Mouse (Mus musculus): Measurements from ENCODE around the gene Psma3. TPM values are rescaled to one million over a fixed set of nuclear protein-coding genes. Genes with fewer than 3 reads are reported as not detected.
A peak's percentile ranks its signal among the peaks of the same experiment; 100 is the strongest.

Gene Psma3
- total RNA-seq (2012; rRNA removed) = 304 and 348 TPM in 2 replicates
- 100 to 1,000 TPM in 1 of 2 experiments, not detected in 1; 295 TPM for polyA plus RNA-seq (2012; ENCODE audit: insufficient read depth in 1 of 2, insufficient read length in 2 of 2, low read depth in 1 of 2, low replicate concordance in 2 of 2, missing spikeins in 1 of 2)

DNA sequence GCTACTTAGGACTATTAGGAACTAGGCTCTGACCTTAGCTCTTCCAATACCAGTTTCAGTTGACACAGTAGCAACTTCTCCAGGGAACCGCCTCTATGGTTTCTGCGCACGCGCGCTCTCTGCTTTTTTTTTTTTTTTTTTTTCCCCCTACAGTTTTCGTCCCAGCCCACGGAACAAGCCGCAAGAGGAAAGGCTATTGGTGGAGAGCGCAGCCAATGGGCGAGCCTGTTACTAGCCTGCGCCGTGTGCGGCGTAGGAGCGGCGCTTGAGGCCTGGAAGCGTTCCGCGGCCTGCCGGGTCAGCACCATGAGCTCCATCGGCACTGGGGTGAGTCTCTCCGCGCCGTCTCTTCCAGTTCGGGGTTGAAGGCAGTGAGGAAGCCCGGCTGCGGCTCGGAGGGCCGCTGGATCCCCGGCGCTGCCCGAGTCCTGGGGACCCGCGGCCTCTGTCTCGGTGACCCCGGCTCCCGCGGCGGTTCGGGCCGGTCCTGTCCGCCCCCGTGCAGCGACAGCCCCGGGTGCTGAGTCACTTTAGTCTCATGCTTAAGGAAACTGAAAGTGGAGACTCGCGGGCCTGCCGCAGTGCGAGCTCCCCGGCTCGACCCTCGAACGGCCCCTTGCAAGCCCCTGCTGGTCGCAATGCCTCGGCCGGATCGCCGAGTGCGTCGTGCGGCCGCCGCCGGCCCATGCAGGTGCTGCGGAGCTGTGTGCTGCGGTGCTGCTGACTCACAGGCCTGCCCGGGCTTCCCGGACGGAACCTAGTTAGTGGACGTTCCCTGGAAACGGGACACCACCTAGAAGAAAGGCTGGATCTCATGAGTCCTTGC is at the start of gene Psma3:
Gene Psma3, plus strand, starts transcription at position 181 of the 826 bp plus-strand sequence.
- H3K27me3 ChIP-seq (ENCODE audit: control insufficient read depth in 1 of 2, insufficient read depth in 2 of 2, low read length in 2 of 2) = no peaks in the 10 kb centered on the region
- TF ChIP-seq TCF12 (IDR thresholded peaks at IDR 0.05; ENCODE audit: low read depth, low read length) (peak; percentile 39; the same call in 1 of the 2 replicates), ETS1 (IDR thresholded peaks at IDR 0.05; ENCODE audit: low read depth, low read length) (no peak), MAFK (IDR thresholded peaks at IDR 0.05; ENCODE audit: borderline replicate concordance, low read depth, low read length) (no peak), MAZ (IDR thresholded peaks at IDR 0.05; ENCODE audit: low read depth, low read length) (no peak), HCFC1 (IDR thresholded peaks at IDR 0.05; ENCODE audit: low read depth, low read length) (peak; percentile 86), SIN3A (IDR thresholded peaks at IDR 0.05; ENCODE audit: low read length) (peak; percentile 77; the same call in 1 of the 2 replicates), POLR2A (IDR thresholded peaks at IDR 0.05; ENCODE audit: control insufficient read depth in 1 of 2, insufficient read depth in 1 of 2, low read depth in 1 of 2, low read length in 2 of 2, poor library complexity in 1 of 2) (peak; percentile 77 to 95), TBP (IDR thresholded peaks at IDR 0.05; ENCODE audit: low read depth, low read length) (peak; percentile 54; the same call in 1 of the 2 replicates), USF2 (IDR thresholded peaks at IDR 0.05; ENCODE audit: borderline replicate concordance in 1 of 2, insufficient read depth in 1 of 2, low read depth in 1 of 2, low read length in 2 of 2) (no peak), NELFE (IDR thresholded peaks at IDR 0.05; ENCODE audit: low read depth, low read length) (peak; percentile 82), NRF1 (IDR thresholded peaks at IDR 0.05; ENCODE audit: insufficient read depth, low read depth, low read length, poor library complexity, severe bottlenecking) (peak; percentile 72), MXI1 (IDR thresholded peaks at IDR 0.05; ENCODE audit: low read depth, low read length) (peak; percentile 57), ZMIZ1 (IDR thresholded peaks at IDR 0.05; ENCODE audit: low read depth, low read length) (peak; percentile 78), MYC (IDR thresholded peaks at IDR 0.05; ENCODE audit: low read depth, low read length) (peak; percentile 69; the same call in 1 of the 2 replicates), GATA1 (IDR thresholded peaks at IDR 0.05; ENCODE audit: low read depth, low read length) (no peak), POLR2AphosphoS2 (IDR thresholded peaks at IDR 0.05; ENCODE audit: low read length) (peak; percentile 69; the same call in 1 of the 2 replicates), CHD1 (IDR thresholded peaks at IDR 0.05; ENCODE audit: low read depth, low read length) (0 out of 2 replicates have a peak, but pooled peaks have one; percentile 80), ELF1 (IDR thresholded peaks at IDR 0.05; ENCODE audit: low read depth, low read length) (peak; percentile 24; the same call in 1 of the 2 replicates), ZNF384 (IDR thresholded peaks at IDR 0.05; ENCODE audit: low read depth, low read length) (peak; percentile 99)
- peaks cover 15 to 18% of the 10 kb centered on the region in 2 experiments for H3K36me3 ChIP-seq (ENCODE audit: control insufficient read depth in 1 of 2, insufficient read depth in 2 of 2, low read length in 2 of 2)
- H3K9ac ChIP-seq (ENCODE audit: control insufficient read depth, low read depth, low read length, poor library complexity, severe bottlenecking) = peak within 1 kb of the TSS; percentile 97
- H3K9me3 ChIP-seq (replicated peaks; ENCODE audit: insufficient read depth, low read length) = no peaks in the 10 kb centered on the region
- H3K79me2 ChIP-seq (ENCODE audit: control insufficient read depth, insufficient read depth, low read length, poor library complexity) = peaks cover 48% of the 10 kb centered on the region
- H3K27ac ChIP-seq (ENCODE audit: control insufficient read depth, low read depth, low read length) = peak within 1 kb of the TSS; percentile 80
- H3K4me3 ChIP-seq (ENCODE audit: control insufficient read depth in 1 of 2, insufficient read depth in 1 of 2, low read depth in 2 of 2, low read length in 2 of 2) = peak within 1 kb of the TSS; percentile 96 to 99
- peak; percentile 97 for DNase-seq (ENCODE audit: low read depth, low spot score)
- H3K4me1 ChIP-seq (ENCODE audit: control insufficient read depth in 1 of 2, insufficient read depth in 2 of 2, low read length in 2 of 2) = peaks cover 0 to 12% of the 10 kb centered on the region in 2 experiments; a peak in 3 of 4 replicates
